Mouse (Mus musculus) left cerebral cortex, postnatal 25 days (tissue): Measurements from ENCODE around the gene Ppfia2. TPM values are rescaled to one million over a fixed set of nuclear protein-coding genes. Genes with fewer than 3 reads are reported as not detected.
A peak's percentile ranks its signal among the peaks of the same experiment; 100 is the strongest.

Experiments used
- DNase-seq, 2 experiments: peaks; one replicate each; pipeline ENCODE4 v3.0.0; 2022; ENCODE audit warnings: low spot score in 2 of 2, mixed read lengths in 1 of 2
- intact Hi-C: fragments of 180-260 bp; cut with DNase I; formaldehyde crosslinking; loops from one replicate; pipeline ENCODE4 v1.15.1; 2025
- total RNA-seq, 2 experiments: library from RNA; stranded (reverse); gene quantifications; 2 replicates each; pipeline ENCODE4 v1.2.3; 2021

Gene Ppfia2
- total RNA-seq, 2 experiments from 2014 or later, result 77.3 to 82.6 TPM

- peak in 1 of 2 experiments; percentile 44 for DNase-seq
- intact Hi-C loops, result no loop called here
Measured at GRCm38 (mm10) chr10:106870233-106870632, 400.1 kb downstream of the Ppfia2 start.

GRCm38 (mm10) chr10:106871847-106872246 is 401.7 kb downstream of the Ppfia2 start:
- intact Hi-C loops, result no loop called here
- DNase-seq, result peak in 1 of 2 experiments; percentile 53

- no peak for DNase-seq
- intact Hi-C loops, result no loop called here
Measured at GRCm38 (mm10) chr10:106872714-106873113, 402.6 kb downstream of the Ppfia2 start.

- peak in 1 of 2 experiments; percentile 67 for DNase-seq
- intact Hi-C loops, result no loop called here
Measured at GRCm38 (mm10) chr10:106881330-106881729, 411.2 kb downstream of the Ppfia2 start.

- intact Hi-C loops, result no loop called here
- DNase-seq, result no peak
Measured at GRCm38 (mm10) chr10:106896351-106896750, 426.2 kb downstream of the Ppfia2 start.

GRCm38 (mm10) chr10:106910108-106910507 is 440.0 kb downstream of the Ppfia2 start:
- DNase-seq, result no peak
- intact Hi-C loops, result loop anchor here (5.0 kb wide), 2 partner anchors 278 to 298 kb away; no protein-coding TSS in a partner anchor

GRCm38 (mm10) chr10:106913032-106913431 is 442.9 kb downstream of the Ppfia2 start:
- intact Hi-C loops, result loop anchor here (5.0 kb wide), 2 partner anchors 281 to 301 kb away; no protein-coding TSS in a partner anchor

GRCm38 (mm10) chr10:106914275-106914674 is 444.1 kb downstream of the Ppfia2 start:
- no peak for DNase-seq
- intact Hi-C loops, result loop anchor here (5.0 kb wide), 2 partner anchors 282 to 302 kb away; no protein-coding TSS in a partner anchor

More at GRCm38 (mm10) chr10:106913032-106913431, 442.9 kb downstream of the Ppfia2 start:
- DNase-seq, result no peak

GRCm38 (mm10) chr10:106914822-106915221 is 444.7 kb downstream of the Ppfia2 start:
- intact Hi-C loops, result loop anchor here (5.0 kb wide), 2 partner anchors 283 to 303 kb away; no protein-coding TSS in a partner anchor
- DNase-seq, result peak in 1 of 2 experiments; percentile 28

- no peak for DNase-seq
- intact Hi-C loops, result no loop called here
Measured at GRCm38 (mm10) chr10:106924334-106924733, 454.2 kb downstream of the Ppfia2 start.

- DNase-seq, result no peak
- intact Hi-C loops, result no loop called here
Measured at GRCm38 (mm10) chr10:106924798-106925197, 454.7 kb downstream of the Ppfia2 start.

GRCm38 (mm10) chr10:106928576-106929332 is 458.6 kb downstream of the Ppfia2 start:
- intact Hi-C loops, result no loop called here

GRCm38 (mm10) chr10:106932571-106933073 is 462.5 kb downstream of the Ppfia2 start:
- intact Hi-C loops, result loop anchor here (2.0 to 5.0 kb wide), 4 partner anchors 456 to 990 kb away; no protein-coding TSS in a partner anchor
- DNase-seq, result peak in 1 of 2 experiments; percentile 61

More at GRCm38 (mm10) chr10:106928576-106929332, 458.6 kb downstream of the Ppfia2 start:
- no peak for DNase-seq

- intact Hi-C loops, result no loop called here
- DNase-seq, result no peak
Measured at GRCm38 (mm10) chr10:106936996-106937395, 466.9 kb downstream of the Ppfia2 start.

GRCm38 (mm10) chr10:106938851-106939250 is 468.7 kb downstream of the Ppfia2 start:
- DNase-seq, result peak in 1 of 2 experiments; percentile 61
- intact Hi-C loops, result loop anchor here (2.0 kb wide), 1 partner anchor 334 kb away; no protein-coding TSS in a partner anchor

- no peak for DNase-seq
- intact Hi-C loops, result loop anchor here (2.0 kb wide), 1 partner anchor 333 kb away; no protein-coding TSS in a partner anchor
Measured at GRCm38 (mm10) chr10:106939441-106939840, 469.3 kb downstream of the Ppfia2 start.

- intact Hi-C loops, result no loop called here
Measured at GRCm38 (mm10) chr10:106941380-106941779, 471.2 kb downstream of the Ppfia2 start.

GRCm38 (mm10) chr10:106959026-106959425 is 488.9 kb downstream of the Ppfia2 start:
- intact Hi-C loops, result no loop called here
- DNase-seq, result peak in 1 of 2 experiments; percentile 22

More at GRCm38 (mm10) chr10:106941380-106941779, 471.2 kb downstream of the Ppfia2 start:
- no peak for DNase-seq

GRCm38 (mm10) chr10:106975193-106976141 is 505.3 kb downstream of the Ppfia2 start:
- intact Hi-C loops, result no loop called here
- DNase-seq, result no peak
